Mouse (Mus musculus) heart, postnatal 0 days (tissue): ENCODE measurements around the gene Sel1l3.

Source experiments
- CTCF ChIP-seq: IDR thresholded peaks from 2 replicates; pipeline ENCODE4 v1.5.1; 2016; ENCODE audit warnings: antibody characterized with exemption, control low read depth, low read depth
- EP300 ChIP-seq: IDR thresholded peaks from 2 replicates; pipeline ENCODE4 v1.6.1; 2016; ENCODE audit warnings: antibody characterized with exemption, low read depth

- TF ChIP-seq CTCF (no peak), EP300 (no peak)
Observed at GRCm38 (mm10) chr5:53091331-53091730, 122.4 kb downstream of the Sel1l3 start.
